Mouse (Mus musculus) activated CD4-positive, CD25-positive, alpha-beta regulatory T cell, adult 4 months (primary cell): ENCODE data around the gene Cyp2f2. TPM values are rescaled to one million over a fixed set of nuclear protein-coding genes. Genes with fewer than 3 reads are reported as not detected.

Experiments
- ATAC-seq: one replicate; pipeline ENCODE4 v1.8.0; 2017
- polyA plus RNA-seq, 2 experiments: library from polyadenylated mRNA; unstranded; fragments of 100-300 nt; shearing (Covaris generic); gene quantifications; one replicate each; pipeline ENCODE4 v1.2.1; 2017

Gene Cyp2f2
- polyA plus RNA-seq, 2 experiments from 2014 or later = not detected

DNA sequence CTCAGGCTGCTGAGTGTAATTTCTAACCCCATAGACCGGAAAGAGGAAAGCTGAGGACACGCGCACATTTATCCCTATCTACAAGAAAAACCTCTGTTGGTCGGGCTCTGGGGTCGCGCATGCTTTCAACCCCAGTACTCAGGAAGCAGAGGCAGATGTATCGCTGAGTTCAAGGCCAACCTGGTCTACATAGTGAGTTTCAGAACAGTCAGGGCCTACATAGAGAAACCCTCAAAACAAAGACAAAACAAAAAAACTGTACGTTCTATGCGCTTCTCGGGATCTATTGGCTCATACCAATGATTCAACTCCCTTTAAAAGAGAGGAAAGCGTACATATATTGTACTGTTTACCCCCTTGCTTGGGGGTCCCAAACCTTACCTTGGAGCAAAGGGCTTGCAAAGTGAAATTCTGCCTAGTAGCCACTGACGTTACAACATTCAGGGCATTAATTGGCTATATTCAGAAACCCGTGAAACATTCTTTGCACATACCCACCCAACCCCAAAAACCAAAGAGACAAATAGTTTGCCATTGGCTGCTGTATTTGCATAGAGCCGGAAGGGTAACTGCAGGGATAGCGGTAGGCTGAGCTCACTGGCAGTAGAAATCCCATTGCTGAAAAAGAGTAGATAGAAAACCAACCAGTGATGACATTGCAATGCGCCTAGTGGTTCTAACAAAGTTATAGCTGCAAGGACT lies 59.7 kb downstream of the Cyp2f2 start:
- no peak for ATAC-seq

DNA sequence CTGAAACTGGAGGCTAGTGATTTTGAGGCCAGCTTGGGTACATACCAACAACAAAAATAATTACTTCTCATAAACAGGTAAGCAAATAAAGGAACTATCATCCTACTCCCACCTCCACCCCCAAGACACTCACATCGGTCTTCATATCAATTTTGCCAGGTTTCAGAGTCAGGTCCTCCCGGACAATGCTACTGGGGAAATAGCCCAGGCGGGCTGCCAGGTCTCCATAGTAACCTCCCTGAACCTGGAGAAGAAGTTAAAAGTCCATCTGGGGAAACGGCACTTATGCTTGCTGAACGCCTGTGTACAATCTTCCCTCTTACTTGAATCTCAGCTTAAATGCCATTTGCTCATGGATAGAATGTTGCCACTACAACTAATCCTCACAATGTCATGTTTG lies 60.3 kb downstream of the Cyp2f2 start:
- no peak for ATAC-seq

DNA sequence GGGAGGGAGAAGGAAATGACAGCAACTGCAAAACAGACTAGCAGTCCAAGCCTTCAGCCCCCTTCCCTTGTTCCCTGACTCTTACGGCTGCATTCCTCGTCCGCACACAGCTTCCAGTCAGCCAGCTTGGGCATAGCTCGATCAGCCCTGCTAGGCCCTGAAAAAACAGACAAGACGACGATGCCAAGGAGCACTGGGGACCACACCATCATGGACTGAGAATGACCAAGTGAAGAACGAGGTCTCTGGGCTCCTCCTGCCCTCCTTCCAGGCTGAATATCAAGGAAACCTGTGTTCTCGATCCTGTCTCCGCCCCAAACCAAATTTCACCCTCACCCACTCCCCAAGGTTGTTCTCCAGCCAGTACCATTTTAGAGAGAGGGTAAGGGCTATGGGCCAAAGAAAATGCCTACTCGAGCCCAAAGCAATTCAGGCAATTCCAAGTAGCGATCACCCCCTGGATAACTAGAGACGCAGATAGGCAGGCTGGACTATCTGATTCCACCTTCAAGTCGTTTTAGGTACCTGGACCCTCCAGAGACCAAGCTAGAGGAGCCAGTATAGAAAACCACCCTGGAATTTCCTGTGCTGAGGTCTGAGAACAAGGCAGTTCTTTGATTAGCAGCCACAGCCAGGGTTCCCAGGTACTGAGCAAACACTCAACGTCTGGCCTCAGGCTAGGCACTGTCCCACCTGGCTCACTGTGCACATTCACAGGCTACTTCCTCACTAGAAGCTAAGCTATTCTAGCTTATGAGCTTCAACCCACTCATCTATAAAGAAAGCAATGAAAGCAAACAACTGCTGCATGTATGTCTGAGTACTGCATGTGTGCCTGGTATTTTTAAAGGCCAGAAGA lies 61.4 kb downstream of the Cyp2f2 start, which contains the start of the genes Gm21983 and Mia:
Gm21983 (minus strand) TSS at position 250 of the 859 bp plus-strand sequence.
Mia (minus strand) TSS at position 321 of the 859 bp plus-strand sequence.
- no peak for ATAC-seq

DNA sequence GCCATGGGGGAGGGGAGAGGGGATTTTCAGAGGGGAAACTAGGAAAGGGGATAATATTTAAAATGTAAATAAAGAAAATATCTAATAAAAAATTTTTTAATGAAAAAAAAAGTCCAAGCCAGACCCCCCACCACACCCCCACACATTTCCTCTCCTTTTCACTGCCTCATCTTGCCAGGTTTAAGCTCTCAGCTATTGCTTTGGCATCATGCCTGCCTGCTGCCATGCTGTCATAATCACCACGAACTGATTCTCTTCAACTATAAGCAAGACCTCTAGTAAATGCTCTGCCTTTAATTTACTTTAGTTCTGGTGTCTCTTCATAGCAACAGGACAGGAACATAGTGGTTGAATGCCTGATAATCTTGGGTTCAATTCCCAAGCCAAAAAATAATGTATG lies 62.8 kb downstream of the Cyp2f2 start:
- no peak for ATAC-seq

Other genes with a start within 250 kb of the Cyp2f2 start
- not detected for gene Cyp2a22, start 180.5 kb upstream of the Cyp2f2 start, polyA plus RNA-seq
- not detected for gene Cyp2a12, start 90.8 kb upstream of the Cyp2f2 start, polyA plus RNA-seq
- gene Cyp2t4, start 33.8 kb downstream of the Cyp2f2 start, polyA plus RNA-seq = under 1 TPM in 1 of 2 experiments, not detected in 1; 0.41 TPM
- gene Egln2, start 46.9 kb downstream of the Cyp2f2 start, polyA plus RNA-seq = 10 to 100 TPM; 12.4 to 14.3 TPM
- 100 to 1,000 TPM; 126 to 166 TPM for gene Rab4b, start 59.0 kb downstream of the Cyp2f2 start, polyA plus RNA-seq
- gene Gm21983, start 61.2 kb downstream of the Cyp2f2 start, polyA plus RNA-seq = under 1 TPM in 1 of 2 experiments, not detected in 1; 0.52 TPM
- under 1 TPM in 1 of 2 experiments, not detected in 1; 0.34 TPM for gene Mia, start 61.2 kb downstream of the Cyp2f2 start, polyA plus RNA-seq
- 1 to 10 TPM; 4.2 to 4.5 TPM for gene BC024978, start 75.9 kb downstream of the Cyp2f2 start, polyA plus RNA-seq
- 100 to 1,000 TPM in 1 of 2 experiments, 10 to 100 TPM in 1; 74.6 to 109 TPM for gene Snrpa, start 76.4 kb downstream of the Cyp2f2 start, polyA plus RNA-seq
- 1 to 10 TPM; 1.3 to 1.5 TPM for gene Itpkc, start 108.8 kb downstream of the Cyp2f2 start, polyA plus RNA-seq
- 10 to 100 TPM in 1 of 2 experiments, 1 to 10 TPM in 1; 6.3 to 12.5 TPM for gene Coq8b, start 113.1 kb downstream of the Cyp2f2 start, polyA plus RNA-seq
- gene Numbl, start 138.5 kb downstream of the Cyp2f2 start, polyA plus RNA-seq = not detected
- gene Ltbp4, start 217.8 kb downstream of the Cyp2f2 start, polyA plus RNA-seq = 1 to 10 TPM in 1 of 2 experiments, under 1 TPM in 1; 0.94 to 1.3 TPM
- gene Shkbp1, start 236.1 kb downstream of the Cyp2f2 start, polyA plus RNA-seq = 10 to 100 TPM; 48.9 to 66.0 TPM
- gene Gm20479, start 237.5 kb downstream of the Cyp2f2 start, polyA plus RNA-seq = 1 to 10 TPM; 1.4 to 3.3 TPM